Mouse (Mus musculus) heart, adult 8-10 months (tissue): ENCODE measurements around the gene Dedd2. TPM values are rescaled to one million over a fixed set of nuclear protein-coding genes. Genes with fewer than 3 reads are reported as not detected.

Source experiments
- DNase-seq: peaks from one replicate; pipeline ENCODE4 v3.0.0; 2022; ENCODE audit warnings: low spot score
- total RNA-seq, 4 experiments: library from RNA; stranded (reverse); gene quantifications; 2 replicates each; pipeline ENCODE4 v1.2.4; 2022

The Dedd2 gene
- total RNA-seq, 4 experiments from 2014 or later: 14.0 to 23.0 (median 17.2) TPM

DNA sequence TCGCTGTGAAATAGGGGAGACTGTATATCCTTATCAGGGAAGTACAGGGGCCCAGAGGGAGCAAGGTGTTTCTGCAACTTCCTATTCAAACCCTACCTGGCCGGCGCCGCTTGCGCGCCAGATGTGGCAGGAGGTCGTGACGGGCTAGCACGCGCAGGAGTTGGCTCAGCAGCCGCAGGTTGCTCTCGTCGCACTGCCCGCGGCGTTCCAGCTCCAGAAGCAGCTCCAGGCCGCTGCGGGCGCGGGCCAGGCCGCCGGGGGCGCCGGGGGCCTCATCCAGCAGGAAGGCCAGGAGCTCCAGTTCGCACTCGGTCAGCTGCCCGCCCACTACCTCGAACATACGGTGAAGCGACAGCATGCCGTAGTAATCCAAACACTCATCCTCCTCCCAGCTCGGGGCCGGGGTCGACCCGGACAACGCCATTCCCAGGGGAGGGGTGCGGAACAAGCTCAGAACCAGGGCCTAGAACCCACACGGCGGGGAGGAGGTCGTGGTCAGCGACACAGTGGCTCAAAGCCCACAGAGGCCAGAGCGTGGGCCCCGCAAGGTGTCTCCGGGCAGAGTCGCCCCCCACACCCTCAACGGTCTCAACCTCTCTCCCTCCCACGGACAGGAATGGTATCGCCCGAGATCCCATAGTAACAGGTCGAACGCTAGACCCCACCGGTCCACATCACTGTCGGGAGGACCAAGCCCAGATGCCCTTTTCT is 1.6 kb downstream of the Dedd2 start:
- no peak for DNase-seq

DNA sequence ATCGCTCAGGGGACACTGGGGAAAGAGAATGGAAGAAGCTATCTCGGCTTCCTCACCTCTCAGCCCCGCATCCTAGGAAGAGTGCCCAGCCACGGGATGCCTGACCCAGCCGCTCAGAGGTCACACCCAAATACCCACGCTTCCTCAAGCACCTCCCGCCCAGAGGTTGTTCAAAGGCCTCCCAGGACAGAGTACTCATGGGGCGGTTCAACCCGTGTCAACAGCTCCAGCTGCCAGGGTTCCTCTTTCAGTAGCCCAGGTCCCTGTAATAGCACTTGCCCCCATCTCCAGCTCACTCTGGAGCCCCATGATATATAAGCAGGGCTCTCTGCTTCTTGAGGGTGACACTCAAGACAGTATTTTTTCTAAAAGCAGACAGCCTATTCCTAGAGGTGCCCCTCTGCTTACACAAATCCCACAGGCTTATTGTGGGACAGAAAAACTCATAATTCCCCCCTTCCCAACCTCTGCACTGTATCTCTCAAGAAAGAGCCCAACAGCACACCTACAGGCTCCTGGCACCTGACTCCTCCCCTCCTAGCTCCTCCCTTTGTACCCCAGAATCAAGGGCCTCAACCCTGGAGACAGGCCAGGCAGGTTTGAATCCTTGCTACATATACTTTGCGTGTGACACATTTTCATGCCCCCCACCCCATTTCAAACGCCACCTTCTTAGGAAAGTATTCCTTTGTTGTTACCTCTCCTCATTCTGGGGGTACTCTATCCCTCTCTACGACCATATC is 2.6 kb downstream of the Dedd2 start:
- no peak for DNase-seq

DNA sequence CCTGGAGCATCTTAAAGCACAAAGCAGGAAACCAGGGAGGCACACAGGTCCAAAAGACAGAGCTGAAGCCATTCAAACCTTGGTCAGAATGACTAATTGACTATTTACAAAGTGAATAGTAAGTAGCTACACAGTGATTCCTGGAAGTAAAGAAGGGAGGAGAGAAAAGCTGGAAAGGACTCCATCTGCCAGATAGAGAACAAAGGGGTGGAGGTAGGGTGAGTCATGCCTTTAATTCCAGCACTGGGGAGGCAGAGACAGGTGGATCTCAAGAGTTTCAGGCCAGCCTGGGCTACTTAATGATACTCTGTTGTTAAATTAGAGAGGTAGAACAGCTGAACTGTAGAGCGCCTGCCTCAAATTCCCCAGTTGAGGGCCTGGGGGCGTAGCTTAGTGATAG is 6.2 kb downstream of the Dedd2 start:
- DNase-seq: no peak

DNA sequence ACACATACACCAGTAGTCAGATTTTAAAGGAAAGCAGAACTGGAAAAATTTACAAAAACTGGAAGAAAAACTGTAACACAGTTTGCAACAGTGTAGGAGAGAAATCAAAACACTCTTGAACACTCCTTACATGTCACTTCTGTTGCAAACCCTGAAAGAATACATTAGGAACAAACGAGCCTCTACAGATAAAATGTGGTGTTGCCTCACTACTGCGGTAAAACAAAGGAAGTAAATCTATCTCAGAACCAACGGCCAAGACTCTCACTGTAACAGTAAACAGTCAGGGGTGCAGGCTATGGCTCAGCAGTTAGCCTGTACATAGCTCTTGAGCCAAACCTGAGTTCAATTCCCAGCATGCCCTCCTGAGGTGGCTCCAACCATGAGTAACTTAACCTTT is 7.3 kb downstream of the Dedd2 start:
- DNase-seq: no peak

DNA sequence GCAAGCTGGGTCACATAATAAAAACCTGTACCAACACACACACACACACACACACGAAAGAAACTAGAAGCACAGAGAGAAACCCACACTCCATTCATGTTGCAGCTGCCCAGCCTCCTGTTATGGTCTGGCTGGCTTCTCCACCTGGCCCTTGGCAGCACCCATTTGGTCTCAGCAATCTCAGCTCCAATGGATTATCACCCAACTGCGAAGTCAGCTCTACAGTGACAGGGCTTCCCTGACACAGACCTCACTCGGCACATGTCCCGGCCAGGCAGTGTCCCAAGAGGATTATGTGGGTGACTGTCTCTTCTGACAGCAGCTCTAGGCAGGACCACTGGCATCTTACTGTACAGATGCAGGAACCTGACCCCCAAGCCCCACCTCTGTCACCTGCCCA is 9.9 kb downstream of the Dedd2 start:
- no peak for DNase-seq

DNA sequence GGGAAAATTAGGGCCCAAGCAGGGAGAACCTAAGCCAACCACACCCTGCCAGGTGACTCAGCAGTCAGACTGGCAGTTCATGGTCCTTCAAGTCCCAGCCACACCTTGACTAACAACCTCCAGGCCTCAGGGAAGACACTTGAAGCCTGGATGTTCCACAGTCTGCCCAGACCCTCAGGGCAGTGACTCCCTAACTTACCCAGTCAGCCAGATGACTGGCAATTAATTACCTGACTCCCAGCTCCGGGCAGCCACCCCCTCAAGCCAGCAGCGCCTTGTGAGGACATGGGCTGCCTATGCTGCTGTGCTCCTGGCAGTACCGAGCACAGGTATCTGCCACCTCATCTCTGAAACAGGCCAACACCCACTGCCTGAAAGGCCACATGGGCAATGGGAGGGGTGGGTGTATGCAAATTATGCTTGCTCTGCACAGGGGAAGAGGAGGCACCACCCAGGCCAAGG is 11.2 kb downstream of the Dedd2 start:
- DNase-seq: no peak

DNA sequence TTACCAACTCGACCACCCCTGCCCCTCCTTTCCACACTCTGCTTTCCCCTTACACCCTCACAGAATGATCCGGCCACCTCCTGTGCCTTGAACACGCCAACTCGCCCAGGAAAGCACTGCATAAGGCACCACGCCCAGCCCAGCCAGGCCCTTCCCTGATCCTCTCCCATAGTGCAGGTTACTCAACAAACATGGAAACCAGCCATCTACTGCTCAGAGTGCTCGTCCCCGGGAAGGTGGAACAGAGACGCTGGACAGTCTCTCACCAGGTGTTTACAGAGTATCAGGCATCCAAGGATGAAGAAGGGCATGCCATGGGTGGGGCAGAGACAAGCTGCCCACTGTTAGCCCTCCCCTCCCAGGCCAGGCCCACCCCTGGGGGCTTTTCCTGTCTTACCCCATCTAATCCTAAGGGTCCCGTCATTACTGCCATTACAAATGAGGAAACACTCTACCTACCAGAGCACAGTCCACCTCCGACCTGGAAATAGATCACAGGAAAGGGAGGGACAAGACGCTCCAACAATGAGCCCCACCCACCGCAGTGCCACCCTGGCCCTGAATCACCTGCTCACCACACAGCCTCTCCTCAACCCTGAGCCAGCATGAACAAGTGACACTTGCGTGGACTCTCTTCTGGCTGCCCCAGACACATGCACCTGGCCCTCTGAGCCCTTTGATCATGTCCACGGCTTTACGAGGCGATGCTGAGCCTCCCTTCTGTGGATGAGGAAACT is 14.2 kb downstream of the Dedd2 start:
- no peak for DNase-seq

DNA sequence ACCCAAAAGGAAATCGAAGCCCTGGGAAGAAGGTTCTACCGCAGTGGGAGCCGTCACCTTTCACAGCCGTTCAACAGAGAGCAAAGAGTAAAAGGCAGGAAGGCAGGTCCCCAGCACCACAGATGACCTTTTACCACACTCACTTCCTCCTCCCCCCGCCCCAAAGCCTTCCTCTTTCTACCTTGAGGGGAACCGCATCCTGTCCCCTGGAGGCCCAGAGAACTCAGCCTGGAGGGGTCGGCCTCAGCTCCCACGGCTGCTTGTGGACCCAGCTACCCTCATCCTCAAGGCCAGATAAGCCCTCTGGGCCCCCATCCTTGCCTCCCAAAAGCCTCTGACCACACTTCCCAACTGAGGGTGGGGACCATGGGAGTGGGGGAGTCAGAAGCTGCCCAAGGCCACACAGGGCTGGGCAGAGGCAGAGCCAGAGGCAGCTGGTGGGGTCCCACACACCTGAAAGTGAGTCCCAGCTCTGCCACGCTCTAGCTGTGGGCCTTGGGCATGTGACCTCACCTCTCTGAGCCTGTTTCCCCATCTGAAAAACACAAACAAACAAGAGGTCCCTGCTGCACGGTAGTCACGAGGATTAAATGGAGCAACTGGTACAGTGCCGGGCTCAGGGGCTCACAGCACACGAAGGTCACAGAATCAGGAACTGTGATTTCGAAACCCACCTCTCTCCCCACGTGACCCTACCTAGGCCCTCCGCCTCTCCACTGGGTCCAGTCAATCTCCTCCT is 14.9 kb downstream of the Dedd2 start:
- no peak for DNase-seq

DNA sequence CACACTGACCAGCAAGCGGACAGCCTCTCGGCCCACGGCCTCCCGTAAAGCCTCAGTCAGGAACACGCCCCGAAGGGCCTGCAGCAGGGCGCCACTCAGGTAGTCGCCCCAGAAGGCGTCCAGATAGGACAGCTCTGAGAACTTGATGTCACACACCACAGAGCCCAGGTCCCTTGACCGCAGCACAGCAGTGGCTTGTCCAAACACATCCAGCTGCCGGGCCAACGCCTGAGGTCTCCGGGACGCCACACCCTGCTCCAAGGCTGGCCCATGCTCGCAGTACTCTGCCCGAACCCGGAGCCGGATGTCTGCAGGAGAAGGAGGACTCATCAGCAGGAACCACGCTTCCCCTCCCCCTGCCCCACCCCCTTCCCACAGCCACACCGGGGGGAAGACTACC is 16.8 kb downstream of the Dedd2 start:
- DNase-seq: no peak

DNA sequence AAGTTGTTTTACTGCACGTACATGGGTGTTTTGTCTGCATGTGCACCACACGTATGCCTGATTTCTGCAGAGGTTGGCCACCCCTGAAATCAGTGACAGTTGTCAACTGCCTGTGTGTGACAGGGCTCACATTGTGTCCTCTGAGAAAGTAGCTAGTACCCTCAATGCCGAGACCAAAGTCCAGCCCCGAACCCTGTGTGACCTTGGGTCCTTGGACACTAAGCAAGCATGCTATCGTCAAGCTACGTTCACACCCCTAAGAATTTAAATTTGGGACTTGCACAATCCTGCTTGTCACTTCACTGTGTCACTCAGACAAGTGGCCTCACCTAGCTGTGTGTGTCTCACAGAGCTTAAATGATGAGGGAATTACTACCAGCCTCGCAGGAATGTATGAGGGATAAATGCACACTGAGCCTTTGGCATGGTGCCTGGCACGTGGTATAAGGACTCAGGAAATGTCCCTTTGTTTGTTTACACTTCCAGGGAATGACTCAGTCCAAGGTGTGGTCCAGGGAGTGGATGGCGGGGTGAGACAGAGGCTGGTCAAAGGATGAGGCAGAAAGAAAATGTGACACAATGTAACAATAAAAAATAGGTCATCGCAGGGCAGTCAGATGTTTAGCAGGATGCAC is 22.9 kb downstream of the Dedd2 start:
- DNase-seq: no peak

DNA sequence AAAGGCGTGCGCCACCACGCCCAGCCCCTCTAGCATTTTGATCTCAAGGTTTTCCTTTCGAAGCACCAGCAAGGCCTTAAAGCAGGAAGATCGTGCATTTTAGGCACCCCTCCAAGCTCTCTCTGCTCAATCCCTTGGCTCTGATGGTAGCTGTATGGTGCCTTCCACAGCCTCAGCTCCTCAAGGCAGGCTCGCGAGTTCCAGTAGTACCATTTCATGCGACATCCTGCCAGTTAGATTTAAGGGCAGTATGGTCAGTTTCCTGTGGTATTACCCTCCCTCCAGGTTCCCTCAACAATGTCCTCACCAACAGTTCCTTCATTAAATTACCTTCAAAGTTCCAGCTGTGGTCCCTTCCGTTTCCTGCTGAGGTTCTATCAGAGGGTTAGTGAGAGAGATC is 24.3 kb downstream of the Dedd2 start:
- DNase-seq: no peak

DNA sequence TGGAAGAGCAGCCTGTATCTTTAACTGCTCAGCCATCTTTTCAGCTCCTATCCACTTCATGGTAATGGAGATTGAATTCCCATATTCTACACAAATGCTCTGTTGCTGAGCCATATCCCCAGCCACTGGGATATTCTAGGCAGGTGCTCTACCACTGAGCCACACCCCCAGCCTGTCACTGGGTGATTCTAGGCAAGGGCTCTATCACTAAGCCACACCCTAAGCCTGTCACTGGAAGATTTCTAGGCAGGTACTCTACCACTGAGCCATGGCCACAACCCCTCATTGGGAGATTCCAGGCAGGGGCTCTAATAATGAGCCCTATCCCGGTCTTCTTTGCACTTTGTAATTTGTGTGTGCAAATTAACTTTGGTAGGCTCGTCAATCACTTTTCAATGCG is 25.3 kb downstream of the Dedd2 start:
- DNase-seq: no peak

DNA sequence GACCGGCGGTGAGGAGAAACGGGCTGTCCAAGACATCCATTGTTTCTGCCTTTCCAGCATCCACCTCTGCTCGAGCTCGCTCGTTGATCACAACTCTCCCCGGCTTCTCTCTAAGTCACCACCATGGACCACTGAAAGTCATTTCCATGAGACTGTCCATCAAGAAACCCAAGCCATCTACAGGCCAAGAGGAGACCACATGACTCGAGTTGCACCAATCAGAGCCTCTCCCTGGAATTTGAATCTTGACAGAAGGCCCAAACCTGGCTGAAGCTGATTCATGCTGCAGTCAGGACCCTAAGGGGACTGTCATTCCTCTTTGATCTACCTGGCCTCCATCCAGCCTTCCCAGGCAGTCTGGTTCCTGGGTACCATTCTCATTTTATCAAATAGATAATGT is 28.3 kb downstream of the Dedd2 start:
- DNase-seq: no peak

DNA sequence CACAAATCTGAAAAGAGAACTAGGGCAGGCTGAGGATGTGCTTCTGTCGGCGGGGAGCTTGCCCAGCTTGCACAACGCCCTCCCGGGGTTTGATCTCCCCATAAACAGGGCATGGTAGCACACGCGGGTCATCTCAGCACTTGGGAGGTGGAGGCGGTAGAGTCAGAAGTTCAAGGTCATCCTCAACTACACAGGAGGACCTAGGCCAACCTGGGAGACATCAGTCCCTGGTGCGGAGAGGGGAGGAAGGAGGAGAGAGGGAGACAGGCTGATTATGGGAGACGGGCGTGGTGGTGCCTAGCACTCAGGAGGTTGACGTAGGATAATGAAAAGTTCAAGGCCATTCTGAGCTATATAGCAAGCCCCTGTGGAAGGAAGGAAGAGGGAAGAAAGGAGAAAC is 29.6 kb downstream of the Dedd2 start:
- DNase-seq: no peak

DNA sequence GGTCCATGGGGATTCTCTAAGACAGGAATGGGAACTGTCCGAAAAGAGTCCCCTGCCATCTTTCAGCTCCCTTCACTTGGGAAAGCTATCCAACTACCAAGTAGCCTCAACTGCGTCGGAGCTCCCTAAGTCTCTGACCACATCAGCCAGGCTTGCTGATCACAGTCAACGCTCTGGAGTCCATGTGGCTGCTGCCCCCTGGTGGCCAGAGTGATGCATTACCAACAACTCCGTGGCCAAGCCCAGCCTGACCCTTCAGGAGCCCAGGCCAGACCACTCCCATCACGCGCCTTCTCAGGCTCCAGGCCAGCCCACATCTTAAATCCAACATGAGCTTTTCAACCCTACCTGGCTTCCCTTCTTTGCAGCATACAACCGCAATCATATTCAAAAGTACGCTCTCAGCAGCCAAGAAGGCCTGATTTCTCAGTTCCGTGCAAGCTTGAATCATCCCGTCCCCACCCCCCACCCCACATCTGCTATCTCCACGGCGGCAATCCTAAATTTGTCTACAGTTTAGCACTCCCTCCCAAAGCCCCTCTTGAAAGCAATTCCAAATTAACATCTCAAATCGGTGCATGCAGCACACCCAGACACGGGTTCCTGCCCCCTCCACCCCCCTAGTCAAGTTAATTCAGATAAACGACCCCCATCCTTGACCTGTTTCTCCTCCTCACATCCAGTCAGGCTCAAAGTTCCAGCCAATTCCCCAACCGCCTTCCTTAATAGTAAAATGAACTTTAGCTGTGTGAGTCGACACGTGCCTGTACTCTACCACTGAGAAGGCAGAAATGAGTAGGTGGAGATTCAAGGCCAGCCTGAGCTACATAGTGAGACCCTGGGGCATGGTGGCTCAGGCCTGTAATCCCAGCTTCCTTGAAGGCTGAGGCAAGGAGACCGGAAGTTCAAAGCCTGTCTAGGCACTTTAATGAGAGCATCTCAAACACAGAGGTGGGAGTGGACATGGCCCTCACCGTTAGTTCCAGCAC is 32.5 kb downstream of the Dedd2 start:
- DNase-seq: peak; percentile 77

DNA sequence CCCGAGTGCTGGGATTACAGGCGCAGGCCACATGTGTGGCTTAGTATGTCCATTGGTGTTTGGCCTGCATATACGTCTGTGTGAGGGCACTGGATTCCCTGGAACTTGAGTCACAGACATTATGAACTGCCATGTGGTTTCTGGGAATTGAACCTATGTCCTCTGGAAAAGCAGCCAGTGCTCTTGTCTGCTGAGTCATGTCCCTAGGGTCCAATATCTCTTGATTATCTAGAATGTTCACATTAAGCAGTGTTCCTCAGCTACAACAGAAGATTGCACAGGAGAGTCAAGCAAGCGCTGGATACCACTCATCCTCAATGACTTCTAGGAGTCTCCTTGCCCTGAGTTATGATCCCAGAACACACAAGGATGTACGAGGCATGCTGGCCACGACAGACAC is 36.3 kb downstream of the Dedd2 start:
- DNase-seq: no peak

DNA sequence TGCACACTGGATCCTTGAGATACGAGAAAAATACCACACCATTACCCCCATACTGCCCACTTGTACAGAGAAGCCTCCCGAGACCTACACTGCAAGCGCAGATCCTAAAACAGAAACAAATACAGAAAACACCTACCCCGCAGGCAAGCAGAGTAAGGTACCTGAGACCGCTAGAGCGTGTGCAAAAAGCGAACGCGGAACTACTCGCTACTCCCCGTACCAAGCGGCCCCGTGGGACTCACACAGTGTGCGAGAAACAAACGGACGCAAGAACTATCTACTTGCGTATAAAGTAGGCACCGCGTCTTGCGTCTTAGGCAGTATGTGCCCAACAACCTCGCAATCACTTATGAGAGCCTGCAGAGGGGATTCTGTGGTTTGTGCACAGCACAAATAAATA is 38.6 kb downstream of the Dedd2 start:
- no peak for DNase-seq

DNA sequence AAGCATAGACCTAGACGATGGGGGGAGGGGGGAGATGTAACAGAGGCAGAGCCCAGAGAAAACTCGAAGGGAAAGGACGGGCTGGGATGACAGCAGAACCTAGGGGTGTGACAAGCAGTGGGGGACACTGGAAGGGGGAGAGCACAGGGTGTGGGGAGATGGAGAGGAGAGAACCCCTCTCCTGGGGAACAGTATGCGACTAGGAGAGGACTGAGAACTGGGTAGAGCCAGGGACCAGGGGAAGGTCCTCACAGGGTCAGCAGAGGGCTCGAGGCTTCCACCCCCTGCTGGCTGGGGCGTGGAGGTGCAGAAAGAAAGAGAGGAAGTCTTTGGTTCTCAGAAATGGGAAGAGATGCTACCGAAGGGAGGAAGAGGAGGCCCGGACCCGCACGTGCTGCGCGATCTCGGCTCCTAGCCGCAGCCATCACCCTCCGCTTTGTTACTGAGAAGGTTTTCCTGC is 39.1 kb downstream of the Dedd2 start:
- DNase-seq: no peak

DNA sequence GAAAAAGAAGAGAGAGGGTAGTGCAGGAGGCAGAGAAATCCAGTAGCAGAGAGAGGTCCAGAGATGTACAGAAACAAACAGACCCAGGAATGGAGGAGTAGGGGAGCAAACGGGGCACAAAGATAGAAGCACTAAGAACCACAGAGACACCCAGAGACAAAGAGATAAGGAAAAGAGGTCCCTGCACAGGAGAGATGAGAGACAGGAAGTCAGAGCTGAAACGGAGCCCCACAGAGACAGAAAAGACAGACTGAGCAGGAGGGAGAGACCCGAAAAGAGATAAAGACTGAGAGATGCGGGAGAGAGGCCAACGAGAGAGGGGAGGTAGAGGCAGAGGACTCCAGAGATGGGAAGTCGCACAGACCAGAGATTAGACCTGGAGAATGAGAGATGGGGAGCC is 39.9 kb downstream of the Dedd2 start:
- DNase-seq: no peak

DNA sequence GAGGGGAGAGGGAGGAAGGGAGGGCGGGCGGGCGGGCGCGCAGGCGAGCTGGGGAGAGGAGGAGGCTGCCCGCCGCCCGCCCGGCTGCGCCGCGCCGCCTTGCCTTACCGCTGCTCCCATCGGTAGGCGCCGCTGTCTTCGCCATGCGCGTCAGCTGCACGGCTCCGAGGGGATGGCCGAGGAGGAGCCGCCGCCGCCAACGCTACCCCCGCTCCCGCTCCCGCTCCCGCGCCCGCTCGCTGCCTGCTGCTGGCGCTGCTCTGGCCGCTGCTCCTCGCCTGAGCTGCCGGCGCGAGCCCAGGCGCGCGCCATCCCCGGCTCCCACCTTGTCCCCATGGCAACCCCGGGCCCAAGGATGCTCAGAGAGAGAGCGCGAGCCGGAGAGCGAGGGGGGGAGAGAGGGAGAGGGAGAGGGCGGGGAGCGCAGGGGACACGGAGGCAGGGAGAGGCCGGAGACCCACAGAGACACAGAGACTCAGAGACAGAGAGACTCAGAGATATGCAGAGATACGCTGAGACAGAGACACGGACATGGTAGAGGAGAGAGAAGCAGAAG is 40.7 kb downstream of the Dedd2 start, which contains the start of gene Pou2f2:
TSS of gene Pou2f2 (minus strand) at position 121 of the 556 bp plus-strand sequence.
- DNase-seq: peak; percentile 32
